ENCODE assay signal across 8 mouse cellular contexts in genomic region chr10:58323028-58323991, GRCm38 (mm10). TPM values are rescaled to one million over a fixed set of nuclear protein-coding genes. Genes with fewer than 3 reads are reported as not detected.
DNase-seq lines count a peak whose midpoint lies in the region; ATAC-seq and TF ChIP-seq lines count a peak whose summit lies in the region.

Gene Lims1 (plus strand): TSS chr10:58323466.

- peak within 1 kb of the TSS; percentile 93 for H3K27ac ChIP-seq in forebrain, embryonic 10.5 days
- peak within 1 kb of the TSS; percentile 95 for H3K27ac ChIP-seq in heart, embryonic 15.5 days
- peak within 1 kb of the TSS; percentile 80 for H3K27ac ChIP-seq in liver, embryonic 14.5 days
- peak within 1 kb of the TSS; percentile 62; the same call in 1 of the 2 replicates for H3K27ac ChIP-seq in neural tube, embryonic 11.5 days (ENCODE audit: low read depth, low read length)
- peak within 1 kb of the TSS; percentile 95 for H3K27ac ChIP-seq in stomach, postnatal 0 days (replicated peaks)

- 0 out of 2 replicates have a peak, but pooled peaks have one; percentile 0 for TF ChIP-seq CTCF in liver, embryonic 14.5 days (IDR thresholded peaks at IDR 0.05; ENCODE audit: low read depth)
- TF ChIP-seq CTCF in stomach, postnatal 0 days (IDR thresholded peaks at IDR 0.05; ENCODE audit: low read depth) = 0 out of 2 replicates have a peak, but pooled peaks have one; percentile 6

- no peaks in the 10 kb centered on the region for H3K36me3 ChIP-seq in forebrain, embryonic 10.5 days (replicated peaks)
- no peaks in the 10 kb centered on the region for H3K36me3 ChIP-seq in heart, embryonic 15.5 days
- H3K36me3 ChIP-seq in liver, embryonic 14.5 days (replicated peaks; ENCODE audit: control insufficient read depth, insufficient read depth, low read depth) = no peaks in the 10 kb centered on the region
- no peaks in the 10 kb centered on the region for H3K36me3 ChIP-seq in neural tube, embryonic 11.5 days (ENCODE audit: control insufficient read depth, insufficient read depth, low read length)
- no peaks in the 10 kb centered on the region for H3K36me3 ChIP-seq in stomach, postnatal 0 days (ENCODE audit: control insufficient read depth, insufficient read depth, low read length)

- peak; percentile 95 to 97 for DNase-seq in CD8-positive naive resting alpha-beta T cell, adult 2 months (ENCODE audit: low read depth in 2 of 2, low spot score in 2 of 2)
- peak; percentile 98 for DNase-seq in c-Kit-positive CD71-negative TER-119-negative erythroid progenitor cells, embryonic 14.5 days (ENCODE audit: low read depth)
- DNase-seq in forebrain, embryonic 10.5 days (ENCODE audit: extremely low spot score, low spot score) = peak; percentile 98
- peak; percentile 99 for DNase-seq in kidney, postnatal 25 days
- DNase-seq in liver, embryonic 14.5 days (ENCODE audit: low read depth in 3 of 3, low spot score in 3 of 3) = peak; percentile 93 to 96 (median 94)
- peak; percentile 99 for DNase-seq in neural tube, embryonic 11.5 days (ENCODE audit: low spot score)
- peak; percentile 100 for DNase-seq in stomach, postnatal 0 days (ENCODE audit: low spot score)

- H3K4me1 ChIP-seq in forebrain, embryonic 10.5 days = peaks cover 28% of the 10 kb centered on the region
- H3K4me1 ChIP-seq in heart, embryonic 15.5 days (replicated peaks) = peaks cover 29% of the 10 kb centered on the region
- peaks cover 15 to 23% of the 10 kb centered on the region in 2 experiments for H3K4me1 ChIP-seq in liver, embryonic 14.5 days (replicated peaks; ENCODE audit: control insufficient read depth in 2 of 2, insufficient read depth in 2 of 2, low read length in 1 of 2)
- peaks cover 4% of the 10 kb centered on the region; the same call in 1 of the 2 replicates for H3K4me1 ChIP-seq in neural tube, embryonic 11.5 days (ENCODE audit: control insufficient read depth, insufficient read depth, low read length)
- H3K4me1 ChIP-seq in stomach, postnatal 0 days (replicated peaks; ENCODE audit: control insufficient read depth, insufficient read depth) = 0 out of 2 replicates have a peak, but pooled peaks cover 3% of the 10 kb centered on the region

- ATAC-seq in heart, embryonic 15.5 days (replicated peaks; ENCODE audit: insufficient number of reproducible peaks, insufficient read depth, low FRiP score, low read depth) = peak; percentile 99
- ATAC-seq in liver, embryonic 14.5 days (ENCODE audit: insufficient read depth) = peak; percentile 93
- peak; percentile 98 for ATAC-seq in neural tube, embryonic 11.5 days (ENCODE audit: insufficient read depth, low FRiP score, low TSS enrichment)
- ATAC-seq in stomach, postnatal 0 days (ENCODE audit: low FRiP score, low TSS enrichment) = peak; percentile 98

- H3K27me3 ChIP-seq in forebrain, embryonic 10.5 days (ENCODE audit: poor library complexity, severe bottlenecking) = no peaks in the 10 kb centered on the region
- no peaks in the 10 kb centered on the region for H3K27me3 ChIP-seq in heart, embryonic 15.5 days
- no peaks in the 10 kb centered on the region for H3K27me3 ChIP-seq in liver, embryonic 14.5 days (ENCODE audit: control insufficient read depth, insufficient read depth, low read length)
- H3K27me3 ChIP-seq in neural tube, embryonic 11.5 days (ENCODE audit: control insufficient read depth, insufficient read depth, low read length) = no peaks in the 10 kb centered on the region
- no peaks in the 10 kb centered on the region for H3K27me3 ChIP-seq in stomach, postnatal 0 days (ENCODE audit: control insufficient read depth, insufficient read depth, low read length)

- TF ChIP-seq EP300 in liver, embryonic 14.5 days (IDR thresholded peaks at IDR 0.05; ENCODE audit: low read depth) = no peak
- TF ChIP-seq EP300 in stomach, postnatal 0 days (optimal IDR thresholded peaks at IDR 0.05) = no peak

- peak within 1 kb of the TSS; percentile 90 for H3K9ac ChIP-seq in heart, embryonic 15.5 days
- H3K9ac ChIP-seq in liver, embryonic 14.5 days (replicated peaks) = peak within 1 kb of the TSS; percentile 95
- peak within 1 kb of the TSS; percentile 84 for H3K9ac ChIP-seq in neural tube, embryonic 11.5 days (ENCODE audit: low read length)
- H3K9ac ChIP-seq in stomach, postnatal 0 days (ENCODE audit: low read length) = peak within 1 kb of the TSS; percentile 79

- H3K4me3 ChIP-seq in forebrain, embryonic 10.5 days = peak within 1 kb of the TSS; percentile 81
- peak within 1 kb of the TSS; percentile 89 for H3K4me3 ChIP-seq in heart, embryonic 15.5 days
- peak within 1 kb of the TSS; percentile 83 to 96 for H3K4me3 ChIP-seq in liver, embryonic 14.5 days (ENCODE audit: insufficient read depth in 1 of 2, low read depth in 2 of 2, low read length in 2 of 2)
- peak within 1 kb of the TSS; percentile 77 for H3K4me3 ChIP-seq in neural tube, embryonic 11.5 days (ENCODE audit: low read depth, low read length)
- peak within 1 kb of the TSS; percentile 62 for H3K4me3 ChIP-seq in stomach, postnatal 0 days (ENCODE audit: low read depth, low read length)

- H3K9me3 ChIP-seq in forebrain, embryonic 10.5 days = no peaks in the 10 kb centered on the region
- no peaks in the 10 kb centered on the region for H3K9me3 ChIP-seq in heart, embryonic 15.5 days (replicated peaks)
- no peaks in the 10 kb centered on the region for H3K9me3 ChIP-seq in liver, embryonic 14.5 days (ENCODE audit: control insufficient read depth, low read length)
- H3K9me3 ChIP-seq in neural tube, embryonic 11.5 days (ENCODE audit: control insufficient read depth, low read length) = no peaks in the 10 kb centered on the region
- H3K9me3 ChIP-seq in stomach, postnatal 0 days (ENCODE audit: control insufficient read depth, low read length) = no peaks in the 10 kb centered on the region

- H3K4me2 ChIP-seq in heart, embryonic 15.5 days = peak within 1 kb of the TSS; percentile 62
- H3K4me2 ChIP-seq in liver, embryonic 14.5 days (ENCODE audit: low read depth) = peak within 1 kb of the TSS; percentile 79
- peak within 1 kb of the TSS; percentile 55 for H3K4me2 ChIP-seq in neural tube, embryonic 11.5 days (ENCODE audit: low read depth)
- H3K4me2 ChIP-seq in stomach, postnatal 0 days (replicated peaks; ENCODE audit: low read depth) = peak within 1 kb of the TSS; percentile 52

- under 1% methylated on average over 83 of the region's 86 CpGs for WGBS in forebrain, embryonic 10.5 days
- WGBS in heart, embryonic 15.5 days = under 1% methylated on average over 78 of the region's 86 CpGs
- under 1% methylated on average over 76 of the region's 86 CpGs for WGBS in liver, embryonic 14.5 days (ENCODE audit: insufficient replicate concordance)
- under 1% methylated on average over 74 of the region's 86 CpGs for WGBS in neural tube, embryonic 11.5 days
- WGBS in stomach, postnatal 0 days = under 1% methylated on average over 75 of the region's 86 CpGs

RNA-seq across cellular contexts. Expression of gene Lims1, which starts in this region (rescaled TPM):
- 98.1 and 102 TPM in 2 replicates for polyA plus RNA-seq in forebrain, embryonic 10.5 days (2016; fragmentation: Nextera tagmentation; extraction: Ambion mirVana)
- 168 and 183 TPM in 2 replicates for polyA plus RNA-seq in heart, embryonic 15.5 days (2015; fragmentation: Nextera tagmentation; extraction: Ambion mirVana)
- 14.4 and 20.9 TPM in 2 replicates for polyA plus RNA-seq in liver, embryonic 14.5 days (2012; rRNA removed)
- polyA plus RNA-seq in liver, embryonic 14.5 days (2014; fragmentation: Nextera tagmentation; extraction: Ambion mirVana) = 69.0 and 77.5 TPM in 2 replicates
- polyA plus RNA-seq in neural tube, embryonic 11.5 days (2014; fragmentation: Nextera tagmentation; extraction: Ambion mirVana) = 80.0 and 87.4 TPM in 2 replicates
- polyA plus RNA-seq in stomach, postnatal 0 days (2015; fragmentation: Nextera tagmentation; extraction: Ambion mirVana) = 101 and 111 TPM in 2 replicates

Comparison
In these comparisons a context has a peak if more than half of its experiments do, and no peak if none do; other contexts are left out.
1. Peak in every context shown above with its lines: DNase-seq, ATAC-seq, H3K4me3 ChIP-seq and H3K27ac ChIP-seq.